Mouse (Mus musculus) midbrain, postnatal 0 days (tissue): ENCODE measurements around the gene Gpatch1. TPM values are rescaled to one million over a fixed set of nuclear protein-coding genes. Genes with fewer than 3 reads are reported as not detected.

Experiments used
- ATAC-seq: fragments of 200-750 bp; cut with Nextera tagmentation; 2 replicates; pipeline ENCODE4 v1.8.0; 2017; ENCODE audit warnings: moderate number of reproducible peaks, mild to moderate bottlenecking, moderate TSS enrichment, moderate library complexity; ENCODE audit not compliant: low FRiP score
- DNase-seq: peaks from one replicate; pipeline ENCODE4 v3.0.0-alpha.2; 2015; ENCODE audit warnings: low spot score
- H3K27ac ChIP-seq: fragments of 300-500 bp; sonication (generic); 2 replicates; pipeline ENCODE4 v1.5.1; 2014; ENCODE audit warnings: low read depth, mild to moderate bottlenecking, low read length, mixed read lengths
- H3K27me3 ChIP-seq: fragments of 300-500 bp; sonication (generic); 2 replicates; pipeline ENCODE4 v1.6.1; 2014; ENCODE audit warnings: low read length, control low read depth, mixed read lengths; ENCODE audit not compliant: insufficient read depth
- H3K36me3 ChIP-seq: fragments of 300-500 bp; sonication (generic); 2 replicates; pipeline ENCODE4 v1.6.1; 2014; ENCODE audit warnings: low read length, control low read depth, mixed read lengths; ENCODE audit not compliant: insufficient read depth
- H3K4me1 ChIP-seq: fragments of 300-500 bp; sonication (generic); 2 replicates; pipeline ENCODE4 v1.6.1; 2014; ENCODE audit warnings: mild to moderate bottlenecking, control low read depth, antibody characterized with exemption, low read length, mixed read lengths; ENCODE audit not compliant: insufficient read depth
- H3K4me2 ChIP-seq: fragments of 300-500 bp; sonication (generic); 2 replicates; pipeline ENCODE4 v1.6.1; 2014; ENCODE audit warnings: low read depth, mild to moderate bottlenecking, low read length, mixed read lengths; ENCODE audit not compliant: poor library complexity, severe bottlenecking
- H3K4me3 ChIP-seq: fragments of 300-500 bp; sonication (generic); 2 replicates; pipeline ENCODE4 v1.5.1; 2014; ENCODE audit warnings: low read depth, mild to moderate bottlenecking, low read length, moderate library complexity
- H3K9ac ChIP-seq: fragments of 300-500 bp; sonication (generic); replicated peaks from 2 replicates; pipeline ENCODE4 v1.6.1; 2014; ENCODE audit warnings: mild to moderate bottlenecking, low read length, moderate library complexity, mixed read lengths; ENCODE audit not compliant: poor library complexity, severe bottlenecking
- H3K9me3 ChIP-seq: fragments of 300-500 bp; sonication (generic); 2 replicates; pipeline ENCODE4 v1.6.1; 2016; ENCODE audit warnings: low read length, control low read depth
- CTCF ChIP-seq: IDR thresholded peaks from 2 replicates; pipeline ENCODE4 v1.5.1; 2016; ENCODE audit warnings: antibody characterized with exemption, mild to moderate bottlenecking
- WGBS: fragments of 180-500 bp; shearing (Covaris S2); extraction: QIAGEN DNeasy Blood & Tissue Kit; methylation state at CpG from one replicate; pipeline ENCODE4 v1.1.7; 2014; 5-methylcytosine and 5-hydroxymethylcytosine counted together
- polyA plus RNA-seq: library from polyadenylated mRNA; unstranded; fragments of >200 nt; fragmentation: Nextera tagmentation; extraction: Ambion mirVana; gene quantifications from 2 replicates; pipeline ENCODE4 v1.2.1, GENCODE M21; 2015
- total RNA-seq: library from RNA; depleted of rRNA; stranded (reverse); fragments of >200 nt; gene quantifications from 2 replicates; pipeline ENCODE4 v1.2.3, GENCODE M21; 2014

Gpatch1 gene
- total and polyA plus RNA-seq, 2 experiments from 2014 or later: 8.0 to 21.9 TPM

- Histone ChIP-seq H3K4me1 (no peaks in the 10 kb centered on the region), H3K36me3 (peaks cover 56% of the 10 kb centered on the region), H3K4me3 (no peak overlapping the region), H3K27me3 (no peaks in the 10 kb centered on the region), H3K9ac (no peak overlapping the region), H3K4me2 (no peak overlapping the region), H3K27ac (no peak overlapping the region), H3K9me3 (no peaks in the 10 kb centered on the region)
- 68% methylated on average over 8 of the region's 8 CpGs for WGBS
- TF ChIP-seq CTCF: no peak
- DNase-seq: peak; percentile 31
- no peak for ATAC-seq
Observed at GRCm38 (mm10) chr7:35299656-35300055, 18.6 kb downstream of the Gpatch1 start.

- H3K27me3 ChIP-seq: no peaks in the 10 kb centered on the region
- DNase-seq: no peak
- TF ChIP-seq CTCF: peak; percentile 46
- no peak overlapping the region for H3K27ac ChIP-seq
- H3K4me2 ChIP-seq: no peak overlapping the region
- H3K9me3 ChIP-seq: no peaks in the 10 kb centered on the region
- peaks cover 67% of the 10 kb centered on the region for H3K36me3 ChIP-seq
- WGBS: 92% methylated on average over 5 of the region's 5 CpGs
- no peaks in the 10 kb centered on the region for H3K4me1 ChIP-seq
- no peak overlapping the region for H3K4me3 ChIP-seq
- no peak overlapping the region for H3K9ac ChIP-seq
- no peak for ATAC-seq
Observed at GRCm38 (mm10) chr7:35297886-35298285, 20.4 kb downstream of the Gpatch1 start.

- WGBS: 93% methylated on average over 2 of the region's 2 CpGs
- Histone ChIP-seq H3K27ac (no peak overlapping the region), H3K4me3 (no peak overlapping the region), H3K27me3 (no peaks in the 10 kb centered on the region), H3K4me1 (no peaks in the 10 kb centered on the region), H3K36me3 (peaks cover 59% of the 10 kb centered on the region), H3K9ac (no peak overlapping the region), H3K4me2 (no peak overlapping the region), H3K9me3 (no peaks in the 10 kb centered on the region)
- DNase-seq (no peak), ATAC-seq (no peak)
- TF ChIP-seq CTCF: no peak
Observed at GRCm38 (mm10) chr7:35295631-35296030, 22.6 kb downstream of the Gpatch1 start.

GRCm38 (mm10) chr7:35293464-35293863, 24.8 kb downstream of the Gpatch1 start:
- TF ChIP-seq CTCF: no peak
- Histone ChIP-seq H3K9me3 (no peaks in the 10 kb centered on the region), H3K4me3 (no peak overlapping the region), H3K36me3 (peaks cover 66% of the 10 kb centered on the region), H3K27me3 (no peaks in the 10 kb centered on the region), H3K9ac (no peak overlapping the region), H3K4me2 (no peak overlapping the region), H3K4me1 (no peaks in the 10 kb centered on the region), H3K27ac (no peak overlapping the region)
- 93% methylated on average over 13 of the region's 13 CpGs for WGBS
- ATAC-seq: no peak
- DNase-seq: no peak

- DNase-seq (no peak), ATAC-seq (no peak)
- TF ChIP-seq CTCF: no peak
- H3K27ac ChIP-seq: no peak overlapping the region
- H3K27me3 ChIP-seq: no peaks in the 10 kb centered on the region
- H3K9me3 ChIP-seq: peaks cover 17% of the 10 kb centered on the region; the same call in 1 of the 2 replicates
- no peak overlapping the region for H3K9ac ChIP-seq
- H3K36me3 ChIP-seq: peaks cover 66% of the 10 kb centered on the region
- WGBS: 73% methylated on average over 3 of the region's 3 CpGs
- no peak overlapping the region for H3K4me3 ChIP-seq
- H3K4me1 ChIP-seq: no peaks in the 10 kb centered on the region
- no peak overlapping the region for H3K4me2 ChIP-seq
Observed at GRCm38 (mm10) chr7:35278933-35279332, 39.3 kb downstream of the Gpatch1 start.

- DNase-seq (peak; percentile 54), ATAC-seq (peak; percentile 78)
- TF ChIP-seq CTCF: no peak
- Histone ChIP-seq H3K36me3 (peaks cover 59% of the 10 kb centered on the region), H3K27ac (peak overlapping the region; percentile 55), H3K4me1 (no peaks in the 10 kb centered on the region), H3K4me2 (no peak overlapping the region), H3K9me3 (peaks cover 17% of the 10 kb centered on the region; the same call in 1 of the 2 replicates), H3K4me3 (no peak overlapping the region), H3K9ac (no peak overlapping the region), H3K27me3 (no peaks in the 10 kb centered on the region)
- 32% methylated on average over 4 of the region's 4 CpGs for WGBS
Observed at GRCm38 (mm10) chr7:35277433-35277832, 40.8 kb downstream of the Gpatch1 start.
